Mouse (Mus musculus): ENCODE measurements around the gene Olfr453. TPM values are rescaled to one million over a fixed set of nuclear protein-coding genes. Genes with fewer than 3 reads are reported as not detected.

Gene Olfr453
- polyA plus RNA-seq, 1 experiment from 2014 or later = not detected

GRCm38 (mm10) chr6:42790247-42790948 is 51.2 kb downstream of the Olfr453 start:
- no peaks in the 10 kb centered on the region for H3K36me3 ChIP-seq
- WGBS = 49% methylated on average over 4 of the region's 4 CpGs
- no peaks in the 10 kb centered on the region for H3K4me1 ChIP-seq (replicated peaks)
- H3K27me3 ChIP-seq = no peaks in the 10 kb centered on the region
- H3K9ac ChIP-seq = no peak overlapping the region
- no peak overlapping the region for H3K27ac ChIP-seq
- no peak overlapping the region for H3K4me3 ChIP-seq
- H3K4me2 ChIP-seq = no peak overlapping the region
- ATAC-seq (ENCODE audit: low FRiP score) = peak; percentile 57
- no peaks in the 10 kb centered on the region for H3K9me3 ChIP-seq

- Histone ChIP-seq H3K9me3 (no peaks in the 10 kb centered on the region), H3K27ac (no peak overlapping the region), H3K4me1 (replicated peaks) (no peaks in the 10 kb centered on the region), H3K36me3 (no peaks in the 10 kb centered on the region), H3K9ac (no peak overlapping the region), H3K4me3 (no peak overlapping the region), H3K4me2 (no peak overlapping the region), H3K27me3 (no peaks in the 10 kb centered on the region)
- 75% methylated on average over 9 of the region's 9 CpGs for WGBS
- ATAC-seq (ENCODE audit: low FRiP score) = peak; percentile 74; the same call in 1 of the 2 replicates
These were observed 51.9 kb downstream of the Olfr453 start for GRCm38 (mm10) chr6:42790949-42791556.

- no peaks in the 10 kb centered on the region for H3K27me3 ChIP-seq
- no peaks in the 10 kb centered on the region for H3K9me3 ChIP-seq
- no peak overlapping the region for H3K27ac ChIP-seq
- no peaks in the 10 kb centered on the region for H3K36me3 ChIP-seq
- no peaks in the 10 kb centered on the region for H3K4me1 ChIP-seq (replicated peaks)
- WGBS = 87% methylated on average over 3 of the region's 3 CpGs
- no peak overlapping the region for H3K4me3 ChIP-seq
- H3K9ac ChIP-seq = no peak overlapping the region
- no peak overlapping the region for H3K4me2 ChIP-seq
- no peak for ATAC-seq (ENCODE audit: low FRiP score)
These were observed 55.8 kb downstream of the Olfr453 start for GRCm38 (mm10) chr6:42794982-42795381.

Other genes with a start within 250 kb of the Olfr453 start
- not detected in 2 replicates for gene Olfr455, start 191.8 kb upstream of the Olfr453 start, polyA plus RNA-seq (2015; fragmentation: Nextera tagmentation; extraction: Ambion mirVana)
- not detected in 2 replicates for gene Tcaf3, start 141.7 kb upstream of the Olfr453 start, polyA plus RNA-seq (2015; fragmentation: Nextera tagmentation; extraction: Ambion mirVana)
- 2.1 and 2.4 TPM in 2 replicates for gene Tcaf2, start 94.1 kb upstream of the Olfr453 start, polyA plus RNA-seq (2015; fragmentation: Nextera tagmentation; extraction: Ambion mirVana)
- gene Tcaf1, start 29.3 kb upstream of the Olfr453 start, polyA plus RNA-seq (2015; fragmentation: Nextera tagmentation; extraction: Ambion mirVana) = 224 and 234 TPM in 2 replicates
- gene Olfr38, start 17.0 kb downstream of the Olfr453 start, polyA plus RNA-seq (2015; fragmentation: Nextera tagmentation; extraction: Ambion mirVana) = not detected in 2 replicates
- not detected in 2 replicates for gene Olfr452, start 45.7 kb downstream of the Olfr453 start, polyA plus RNA-seq (2015; fragmentation: Nextera tagmentation; extraction: Ambion mirVana)
- not detected in 2 replicates for gene Olfr450, start 72.6 kb downstream of the Olfr453 start, polyA plus RNA-seq (2015; fragmentation: Nextera tagmentation; extraction: Ambion mirVana)
- gene Olfr449, start 95.0 kb downstream of the Olfr453 start, polyA plus RNA-seq (2015; fragmentation: Nextera tagmentation; extraction: Ambion mirVana) = not detected in 2 replicates
- not detected in 2 replicates for gene Olfr448, start 151.1 kb downstream of the Olfr453 start, polyA plus RNA-seq (2015; fragmentation: Nextera tagmentation; extraction: Ambion mirVana)
- gene Olfr447, start 169.5 kb downstream of the Olfr453 start, polyA plus RNA-seq (2015; fragmentation: Nextera tagmentation; extraction: Ambion mirVana) = not detected in 2 replicates
- not detected in 2 replicates for gene Olfr446, start 182.0 kb downstream of the Olfr453 start, polyA plus RNA-seq (2015; fragmentation: Nextera tagmentation; extraction: Ambion mirVana)
- not detected in 2 replicates for gene Olfr444, start 209.7 kb downstream of the Olfr453 start, polyA plus RNA-seq (2015; fragmentation: Nextera tagmentation; extraction: Ambion mirVana)